Mouse (Mus musculus): Measurements from ENCODE around the gene Adam26b. TPM values are rescaled to one million over a fixed set of nuclear protein-coding genes. Genes with fewer than 3 reads are reported as not detected.
"Not testable (repeated sequence)": the region's sequence is repeated elsewhere in the genome, so short reads cannot be mapped to it uniquely, and the experiment has no call there.

The Adam26b gene
- total RNA-seq (2021) = not detected
- long read RNA-seq, experiment 1 = 0 reads
- long read RNA-seq, experiment 2 = 0 reads

GRCm38 (mm10) chr8:43528006-43528405 is at the start of gene Adam26b:
Gene Adam26b (minus strand): TSS chr8:43528106.
- not testable (repeated sequence) for DNase-seq

DNA sequence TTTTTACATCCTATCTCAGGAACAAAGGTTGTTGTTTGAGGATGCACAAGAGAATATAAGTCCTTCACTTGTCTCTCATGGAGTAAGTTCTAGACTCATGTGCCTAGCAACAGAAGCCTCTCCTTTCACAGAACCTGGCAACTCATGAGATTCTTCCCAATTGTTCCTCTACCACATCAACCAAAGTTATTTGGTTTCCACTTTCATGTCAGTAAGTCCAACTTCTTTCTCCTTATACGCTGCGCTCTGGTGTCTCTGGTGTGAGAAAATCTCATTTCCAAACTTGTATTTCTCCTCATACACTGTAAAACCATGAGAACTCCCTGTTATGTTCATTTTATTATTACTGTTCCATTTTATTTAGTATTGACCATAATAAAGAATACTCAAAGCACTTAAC is 48.7 kb upstream of the Adam26b start, which contains the start of gene Adam26a:
Adam26a (minus strand) TSS at position 101 of the 400 bp plus-strand sequence.
- DNase-seq = not testable (repeated sequence)

Other genes with a start within 250 kb of the Adam26b start
- not detected for gene Zfp42, start 221.1 kb downstream of the Adam26b start, total RNA-seq (2021)
- gene Adam26a, start 48.6 kb upstream of the Adam26b start, total RNA-seq (2021) = not detected
- gene Gm5346, start 99.2 kb upstream of the Adam26b start, total RNA-seq (2021) = not detected
- not detected for gene Adam34, start 181.9 kb upstream of the Adam26b start, total RNA-seq (2021)

Measured in gastrocnemius, postnatal 10 days (tissue).